Mouse (Mus musculus) midbrain, embryonic 10.5 days (tissue): Measurements from ENCODE around the gene Gm36210. TPM values are rescaled to one million over a fixed set of nuclear protein-coding genes. Genes with fewer than 3 reads are reported as not detected.

Source experiments
- DNase-seq: peaks from one replicate; pipeline ENCODE4 v3.0.0-alpha.2; 2017; ENCODE audit warnings: low spot score
- H3K27ac ChIP-seq: fragments of 300-500 bp; sonication (generic); replicated peaks from 2 replicates; pipeline ENCODE4 v1.5.1; 2016; ENCODE audit warnings: mild to moderate bottlenecking
- H3K27me3 ChIP-seq: fragments of 300-500 bp; sonication (generic); 2 replicates; pipeline ENCODE4 v1.6.1; 2016; ENCODE audit warnings: low read depth, mild to moderate bottlenecking; ENCODE audit not compliant: poor library complexity, severe bottlenecking
- H3K36me3 ChIP-seq: fragments of 300-500 bp; sonication (generic); 2 replicates; pipeline ENCODE4 v1.6.1; 2016; ENCODE audit warnings: mild to moderate bottlenecking, moderate library complexity
- H3K4me1 ChIP-seq: fragments of 300-500 bp; sonication (generic); 2 replicates; pipeline ENCODE4 v1.6.1; 2016
- H3K4me3 ChIP-seq: fragments of 300-500 bp; sonication (generic); 2 replicates; pipeline ENCODE4 v1.5.1; 2016; ENCODE audit warnings: mild to moderate bottlenecking, moderate library complexity
- H3K9me3 ChIP-seq: fragments of 300-500 bp; sonication (generic); replicated peaks from 2 replicates; pipeline ENCODE4 v1.6.1; 2016; ENCODE audit warnings: mild to moderate bottlenecking
- WGBS: fragments of 180-500 bp; shearing (Covaris S2); methylation state at CpG from one replicate; pipeline ENCODE4 v1.1.7; 2016; 5-methylcytosine and 5-hydroxymethylcytosine counted together
- polyA plus RNA-seq: library from polyadenylated mRNA; unstranded; fragments of >200 nt; fragmentation: Nextera tagmentation; extraction: Ambion mirVana; gene quantifications from 2 replicates; pipeline ENCODE4 v1.2.1, GENCODE M21; 2016

The Gm36210 gene
- polyA plus RNA-seq, 1 experiment from 2014 or later, result not detected

DNA sequence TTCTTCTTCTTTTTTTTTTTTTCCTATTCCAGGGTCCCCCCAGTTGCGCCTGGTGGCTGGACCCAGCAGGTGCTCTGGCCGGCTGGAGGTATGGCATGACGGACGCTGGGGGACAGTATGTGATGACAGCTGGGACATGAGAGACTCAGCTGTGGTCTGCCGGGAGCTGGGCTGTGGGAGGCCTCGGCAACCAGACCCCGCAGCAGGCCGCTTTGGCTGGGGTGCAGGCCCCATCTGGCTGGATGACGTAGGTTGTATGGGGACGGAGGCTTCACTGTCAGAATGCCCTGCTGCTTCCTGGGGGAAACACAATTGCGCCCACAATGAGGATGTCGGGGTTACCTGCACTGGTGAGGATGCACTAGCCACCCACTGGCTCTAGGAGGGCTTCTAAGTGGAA, 26.8 kb upstream of the Gm36210 start:
- no peak overlapping the region for H3K27ac ChIP-seq
- no peak overlapping the region for H3K4me3 ChIP-seq
- no peaks in the 10 kb centered on the region for H3K27me3 ChIP-seq
- no peak for DNase-seq
- H3K36me3 ChIP-seq, result no peaks in the 10 kb centered on the region
- peaks cover 6% of the 10 kb centered on the region; the same call in 1 of the 2 replicates for H3K9me3 ChIP-seq
- 72% methylated on average over 12 of the region's 12 CpGs for WGBS
- H3K4me1 ChIP-seq, result peaks cover 1% of the 10 kb centered on the region; the same call in 1 of the 2 replicates

DNA sequence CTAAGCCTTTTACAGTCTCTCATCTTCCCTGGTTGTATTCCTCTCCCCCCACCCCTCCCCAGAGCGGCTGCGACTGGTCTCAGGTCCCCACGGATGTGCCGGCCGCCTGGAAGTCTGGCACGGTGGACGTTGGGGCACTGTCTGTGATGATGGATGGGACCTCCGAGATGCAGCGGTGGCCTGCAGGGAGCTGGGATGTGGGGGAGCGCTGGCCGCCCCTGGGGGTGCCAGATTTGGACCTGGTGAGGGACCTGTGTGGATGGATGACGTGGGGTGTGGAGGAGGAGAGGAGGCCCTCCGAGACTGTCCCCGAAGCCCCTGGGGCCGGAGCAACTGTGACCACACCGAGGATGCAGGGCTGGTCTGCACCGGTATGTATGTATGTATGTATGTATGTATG, 22.0 kb upstream of the Gm36210 start:
- no peak for DNase-seq
- H3K4me1 ChIP-seq, result peaks cover 49% of the 10 kb centered on the region
- 88% methylated on average over 17 of the region's 17 CpGs for WGBS
- H3K27ac ChIP-seq, result no peak overlapping the region
- no peaks in the 10 kb centered on the region for H3K27me3 ChIP-seq
- H3K36me3 ChIP-seq, result no peaks in the 10 kb centered on the region
- no peak overlapping the region for H3K4me3 ChIP-seq
- no peaks in the 10 kb centered on the region for H3K9me3 ChIP-seq

DNA sequence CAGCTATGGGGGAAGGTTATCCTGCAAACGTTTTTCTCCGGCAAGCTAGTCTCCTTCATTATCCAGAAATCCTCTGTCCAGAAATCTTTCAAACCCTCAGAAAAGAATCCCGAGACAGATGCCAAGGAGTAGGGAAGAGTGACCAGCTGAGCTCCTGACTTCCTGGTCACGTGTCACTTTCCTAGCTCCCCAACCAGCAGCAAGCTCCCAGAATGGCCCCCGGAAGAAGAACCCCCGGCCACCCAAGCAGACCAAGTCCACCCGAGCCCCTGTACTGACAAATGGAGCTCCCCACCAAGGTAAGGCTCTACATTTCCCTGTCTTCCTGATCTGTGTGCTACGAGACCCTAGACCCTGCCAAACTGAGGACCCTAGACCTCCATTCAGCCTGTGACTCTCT, 21.4 kb upstream of the Gm36210 start:
- Histone ChIP-seq H3K4me3 (no peak overlapping the region), H3K27me3 (no peaks in the 10 kb centered on the region), H3K4me1 (peaks cover 55% of the 10 kb centered on the region), H3K9me3 (no peaks in the 10 kb centered on the region), H3K27ac (peak overlapping the region; percentile 94), H3K36me3 (no peaks in the 10 kb centered on the region)
- 65% methylated on average over 8 of the region's 8 CpGs for WGBS
- DNase-seq, result no peak

DNA sequence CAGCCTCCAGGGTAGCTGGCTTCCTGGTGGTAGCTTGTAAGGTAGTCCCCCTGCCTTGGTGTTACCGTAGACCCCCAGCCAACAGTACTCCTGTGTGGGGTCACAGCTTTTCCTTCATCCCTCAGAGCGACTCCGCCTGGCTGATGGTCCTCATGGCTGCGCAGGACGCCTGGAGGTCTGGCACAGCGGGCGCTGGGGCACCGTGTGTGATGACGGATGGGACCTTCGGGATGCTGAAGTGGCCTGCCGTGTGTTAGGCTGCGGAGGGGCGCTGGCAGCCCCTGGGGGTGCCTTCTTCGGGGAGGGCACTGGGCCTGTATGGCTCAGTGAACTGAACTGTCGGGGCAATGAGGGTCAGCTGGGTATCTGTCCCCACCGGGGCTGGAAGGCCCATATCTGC, 20.5 kb upstream of the Gm36210 start:
- no peak overlapping the region for H3K4me3 ChIP-seq
- peaks cover 64% of the 10 kb centered on the region for H3K4me1 ChIP-seq
- no peaks in the 10 kb centered on the region for H3K36me3 ChIP-seq
- WGBS, result 76% methylated on average over 16 of the region's 16 CpGs
- DNase-seq, result no peak
- H3K27me3 ChIP-seq, result no peaks in the 10 kb centered on the region
- peak overlapping the region; percentile 94 for H3K27ac ChIP-seq
- H3K9me3 ChIP-seq, result no peaks in the 10 kb centered on the region

DNA sequence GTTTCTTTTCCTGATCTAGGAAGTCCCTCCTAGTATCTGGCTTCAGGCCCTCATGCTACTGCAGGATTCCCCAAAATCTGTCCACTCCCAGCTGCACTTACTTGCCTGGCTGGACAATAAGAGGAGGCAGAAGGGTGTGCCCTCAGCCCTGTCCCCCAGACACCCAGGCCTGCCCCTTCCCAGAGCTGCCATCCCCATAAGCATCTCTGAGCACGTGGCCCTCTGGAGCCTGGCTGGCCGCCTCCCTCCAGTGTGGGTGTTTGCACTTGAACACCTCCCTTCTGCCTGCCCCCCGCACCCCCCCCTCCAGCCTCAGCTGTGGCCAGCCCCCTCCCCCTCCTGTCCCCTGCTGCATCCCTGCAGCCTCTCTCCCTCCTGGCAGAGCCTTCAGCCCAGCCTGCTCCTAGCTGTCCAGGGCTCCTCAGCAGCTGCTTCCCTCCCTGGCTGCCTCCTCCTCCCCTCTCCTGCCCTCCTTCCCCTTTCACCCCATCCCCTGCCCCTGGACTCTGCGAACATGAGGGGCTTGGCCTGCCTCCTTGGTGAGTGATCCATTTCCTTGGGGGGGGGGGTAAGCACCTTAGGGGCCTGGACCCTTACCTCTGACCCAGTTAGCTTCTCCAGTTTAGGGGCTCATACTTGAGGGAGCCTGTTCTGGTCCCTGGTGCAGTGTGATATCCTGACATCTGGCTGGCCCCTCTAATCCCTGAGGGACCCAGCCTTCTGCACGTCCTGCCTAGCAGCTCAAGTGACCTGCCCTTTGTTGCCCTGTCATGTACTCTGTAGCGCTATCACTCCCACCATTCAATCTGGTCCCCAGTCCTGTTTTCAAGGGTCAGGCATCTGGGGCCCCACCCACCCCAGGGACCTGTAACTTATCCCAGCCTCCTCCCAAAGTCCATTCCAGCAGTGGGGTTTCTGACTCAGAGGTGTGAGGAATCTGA, 19.4 kb upstream of the Gm36210 start, which contains the start of gene Ssc5d:
Gene Ssc5d (plus strand): TSS at position 345 of the 941 bp plus-strand sequence.
- H3K4me1 ChIP-seq, result peaks cover 75% of the 10 kb centered on the region
- H3K27me3 ChIP-seq, result no peaks in the 10 kb centered on the region
- WGBS, result 2% methylated on average over 5 of the region's 6 CpGs
- H3K36me3 ChIP-seq, result peaks cover 9% of the 10 kb centered on the region
- H3K27ac ChIP-seq, result peak within 1 kb of the TSS; percentile 94
- peak; percentile 68 for DNase-seq
- peak within 1 kb of the TSS; percentile 59 for H3K4me3 ChIP-seq
- no peaks in the 10 kb centered on the region for H3K9me3 ChIP-seq

DNA sequence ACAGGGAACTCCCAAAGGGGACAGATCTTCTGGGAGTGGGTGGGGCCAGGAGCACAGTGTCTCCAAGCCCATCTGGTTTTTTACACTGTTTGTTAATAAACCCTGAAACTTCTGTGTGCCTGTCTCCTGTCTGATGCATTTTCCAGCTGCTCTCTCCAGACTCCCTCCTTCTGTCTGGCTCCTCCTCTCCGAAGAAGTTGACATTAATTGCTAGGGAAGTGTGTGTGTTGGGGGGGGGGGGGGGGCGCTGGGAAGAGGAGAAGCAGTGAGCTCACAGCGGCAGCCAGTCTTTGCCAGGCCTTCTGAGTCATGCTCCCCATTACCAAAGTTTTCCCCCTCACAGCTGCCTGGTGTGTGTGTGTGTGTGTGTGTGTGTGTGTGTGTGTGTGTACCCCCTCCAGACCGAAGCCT, 18.6 kb upstream of the Gm36210 start:
- peak overlapping the region; percentile 94 for H3K27ac ChIP-seq
- H3K9me3 ChIP-seq, result no peaks in the 10 kb centered on the region
- WGBS, result 8% methylated on average over 4 of the region's 4 CpGs
- no peaks in the 10 kb centered on the region for H3K27me3 ChIP-seq
- peak overlapping the region; percentile 59 for H3K4me3 ChIP-seq
- H3K36me3 ChIP-seq, result peaks cover 17% of the 10 kb centered on the region
- peaks cover 80% of the 10 kb centered on the region for H3K4me1 ChIP-seq
- DNase-seq, result peak; percentile 35

DNA sequence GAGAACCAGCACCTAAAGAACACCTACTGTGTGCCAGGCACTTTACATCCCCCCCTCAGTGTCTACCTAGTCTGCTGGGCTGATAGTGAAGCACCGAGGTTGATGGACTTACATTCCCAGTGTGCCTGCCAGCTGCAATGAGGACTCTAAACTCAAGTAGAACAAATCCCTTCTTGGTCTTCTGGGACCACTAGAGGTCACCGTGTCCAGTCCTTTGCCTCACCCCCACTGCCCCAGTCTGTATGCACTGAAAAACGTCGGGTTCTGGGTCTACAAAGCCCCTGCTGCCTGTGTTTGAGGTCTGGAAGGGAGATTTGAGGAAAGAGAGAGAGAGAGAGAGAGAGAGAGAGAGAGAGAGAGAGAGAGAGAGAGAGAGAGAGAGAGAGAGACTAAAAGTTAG, 18.2 kb upstream of the Gm36210 start:
- Histone ChIP-seq H3K27ac (peak overlapping the region; percentile 94), H3K36me3 (peaks cover 21% of the 10 kb centered on the region), H3K27me3 (no peaks in the 10 kb centered on the region), H3K9me3 (no peaks in the 10 kb centered on the region), H3K4me3 (peak overlapping the region; percentile 59), H3K4me1 (peaks cover 80% of the 10 kb centered on the region)
- under 1% methylated on average over 4 of the region's 4 CpGs for WGBS
- peak; percentile 40 for DNase-seq

DNA sequence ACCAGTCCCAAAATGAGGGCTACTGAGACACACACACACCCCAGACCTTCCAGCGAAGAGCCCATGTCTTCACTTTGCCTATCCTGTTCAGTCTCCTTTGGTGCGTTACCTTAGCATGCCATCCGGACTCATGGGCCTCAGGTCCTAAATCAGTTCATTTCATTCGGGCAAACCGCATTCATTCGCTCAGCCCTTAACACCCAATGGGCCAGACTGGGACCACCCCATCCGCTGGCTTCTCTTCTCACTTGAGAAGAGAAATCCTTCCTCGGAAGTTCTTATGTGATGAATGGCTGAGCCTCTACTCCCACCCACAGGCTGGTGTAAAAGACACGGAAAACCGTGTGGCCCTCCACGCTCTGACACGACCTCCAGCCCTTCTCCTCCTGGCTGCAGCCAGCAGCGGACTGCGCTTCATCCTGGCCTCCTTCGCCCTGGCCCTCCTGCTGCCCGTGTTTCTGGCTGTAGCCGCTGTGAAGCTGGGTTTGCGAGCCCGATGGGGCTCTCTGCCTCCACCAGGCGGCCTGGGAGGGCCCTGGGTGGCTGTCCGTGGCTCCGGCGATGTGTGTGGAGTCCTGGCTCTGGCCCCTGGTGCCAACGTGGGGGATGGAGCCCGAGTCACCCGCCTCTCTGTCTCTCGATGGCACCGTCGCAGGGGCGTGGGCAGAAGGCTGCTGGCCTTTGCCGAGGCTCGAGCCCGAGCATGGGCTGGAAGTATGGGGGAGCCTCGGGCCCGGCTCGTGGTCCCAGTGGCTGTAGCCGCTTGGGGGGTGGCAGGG, 17.5 kb upstream of the Gm36210 start:
- peak; percentile 61 for DNase-seq
- Histone ChIP-seq H3K27ac (peak overlapping the region; percentile 94), H3K4me1 (peaks cover 81% of the 10 kb centered on the region), H3K9me3 (no peaks in the 10 kb centered on the region), H3K4me3 (peak overlapping the region; percentile 59), H3K36me3 (peaks cover 28% of the 10 kb centered on the region), H3K27me3 (no peaks in the 10 kb centered on the region)
- 4% methylated on average over 37 of the region's 37 CpGs for WGBS

DNA sequence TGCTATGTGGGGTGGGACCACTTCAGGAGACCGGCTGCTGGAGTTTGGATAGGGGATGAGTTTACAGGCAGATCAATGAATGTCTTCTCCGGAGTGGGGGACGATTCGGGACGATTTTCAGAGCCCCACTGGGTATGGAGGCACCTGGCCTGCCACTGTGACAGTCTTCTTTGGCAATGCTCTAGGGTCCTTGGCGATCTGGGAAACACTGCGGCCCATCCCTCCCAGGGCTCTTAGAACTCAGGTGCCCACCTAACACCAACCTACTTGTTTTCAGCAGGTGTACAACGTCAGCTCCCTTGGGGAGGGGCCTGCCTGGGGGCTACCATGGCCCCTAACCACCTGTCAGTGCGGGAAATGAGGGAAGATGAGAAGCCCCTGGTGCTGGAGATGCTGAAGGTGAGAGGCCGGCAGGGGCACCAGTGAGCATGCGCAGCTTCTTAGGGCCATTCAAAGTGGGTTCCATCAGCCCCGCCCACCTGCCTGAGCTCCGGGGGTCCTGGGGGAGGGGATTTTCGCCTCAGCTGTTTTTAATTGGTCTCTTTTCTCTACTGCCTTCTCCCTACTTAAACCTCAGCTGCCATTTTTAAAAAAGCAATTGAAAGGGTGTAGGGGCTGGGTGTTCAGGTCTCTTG, 16.7 kb upstream of the Gm36210 start:
- Histone ChIP-seq H3K9me3 (no peaks in the 10 kb centered on the region), H3K27ac (peak overlapping the region; percentile 94), H3K36me3 (peaks cover 35% of the 10 kb centered on the region), H3K4me1 (peaks cover 82% of the 10 kb centered on the region), H3K4me3 (peak overlapping the region; percentile 59), H3K27me3 (no peaks in the 10 kb centered on the region)
- WGBS, result under 1% methylated on average over 14 of the region's 14 CpGs
- DNase-seq, result peak; percentile 86

DNA sequence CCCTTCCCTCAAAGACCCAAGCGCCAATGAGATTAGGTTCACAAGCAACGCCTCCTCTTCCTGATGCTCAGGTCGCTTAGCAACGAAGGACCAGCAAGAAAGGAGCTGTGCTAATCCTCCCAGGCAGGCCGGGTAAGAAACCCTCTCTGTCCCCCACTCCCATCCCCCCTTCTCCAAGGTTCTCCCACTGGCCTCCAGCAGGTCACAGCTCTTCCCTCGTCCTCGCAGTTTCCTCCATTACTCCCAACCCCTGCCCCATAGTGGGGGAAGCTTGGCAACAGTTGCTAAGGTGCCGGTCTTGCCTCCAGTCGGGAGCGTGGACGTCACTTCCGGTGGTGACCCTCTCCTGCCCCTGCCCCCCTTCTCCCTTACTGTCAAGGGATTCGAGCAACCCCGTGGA, 16.2 kb upstream of the Gm36210 start:
- Histone ChIP-seq H3K9me3 (no peaks in the 10 kb centered on the region), H3K4me3 (peak overlapping the region; percentile 59), H3K4me1 (peaks cover 82% of the 10 kb centered on the region), H3K27me3 (no peaks in the 10 kb centered on the region), H3K27ac (peak overlapping the region; percentile 94), H3K36me3 (peaks cover 41% of the 10 kb centered on the region)
- 0% methylated on average over 14 of the region's 14 CpGs for WGBS
- peak; percentile 96 for DNase-seq

DNA sequence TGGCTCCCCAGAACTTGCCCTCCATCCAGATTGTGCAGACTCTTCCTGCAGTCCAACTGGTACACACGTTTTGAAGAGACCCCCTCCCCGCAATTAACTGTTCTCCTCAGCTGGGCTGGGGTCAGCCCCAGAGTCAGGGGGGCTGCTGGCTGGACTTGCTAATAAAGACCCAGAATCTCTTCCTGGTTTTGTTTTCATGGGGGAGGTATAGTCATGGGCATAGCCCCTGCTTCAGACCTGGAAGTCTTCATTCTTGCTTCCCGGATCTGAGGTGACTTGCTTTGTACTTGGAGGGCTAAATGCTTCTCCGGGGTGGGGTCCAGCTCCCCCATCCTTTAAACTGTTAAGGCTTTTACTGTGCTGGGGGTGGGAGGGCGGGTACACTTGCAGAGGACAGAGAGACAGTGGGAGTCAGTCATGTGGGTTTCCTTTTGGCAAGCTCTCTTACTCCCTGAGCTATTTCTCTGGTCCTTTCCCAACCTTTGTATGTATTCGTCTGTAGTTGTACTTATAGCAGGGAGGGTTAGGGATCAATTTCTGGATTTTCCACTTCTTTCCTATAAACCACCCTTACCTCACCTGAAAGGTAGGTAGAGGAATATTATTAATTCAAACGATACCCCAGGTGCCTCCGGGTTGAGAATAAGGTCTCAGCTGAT, 15.6 kb upstream of the Gm36210 start, which contains the start of gene Nat14:
Gene Nat14 (plus strand): TSS at position 205 of the 659 bp plus-strand sequence.
- no peaks in the 10 kb centered on the region for H3K27me3 ChIP-seq
- H3K9me3 ChIP-seq, result no peaks in the 10 kb centered on the region
- peaks cover 82% of the 10 kb centered on the region for H3K4me1 ChIP-seq
- WGBS, result 28% methylated on average over 8 of the region's 8 CpGs
- peaks cover 45% of the 10 kb centered on the region for H3K36me3 ChIP-seq
- no peak for DNase-seq
- peak within 1 kb of the TSS; percentile 59 for H3K4me3 ChIP-seq
- peak within 1 kb of the TSS; percentile 94 for H3K27ac ChIP-seq
